In genomic region chr1:189584831-189585230, GRCm38 (mm10) we compare ENCODE assay signal across 25 mouse cellular contexts.
DNase-seq lines count a peak whose midpoint lies in the region; ATAC-seq and TF ChIP-seq lines count a peak whose summit lies in the region.
"Had no signal": no experiment of that assay in that cellular context is flagged by ENCODE, and none has a peak within 500 bp of the region (broad histone marks: within the 10 kb centered on the region; RNA-seq: fewer than 3 reads in every experiment).

No protein-coding gene starts in this region.

- H3K4me3 ChIP-seq in gastrocnemius, adult 2 months = no peak overlapping the region
- no peak overlapping the region for H3K4me3 ChIP-seq in limb, embryonic 14.5 days (replicated peaks; ENCODE audit: low read length)
- H3K4me3 ChIP-seq in limb, embryonic 10.5 days = no peak overlapping the region
- H3K4me3 ChIP-seq: forebrain, embryonic 13.5 days; heart, embryonic 13.5 days; limb, embryonic 12.5 days; megakaryocyte, embryonic 14.5 days; midbrain, embryonic 13.5 days; neural tube, embryonic 13.5 days had no signal

- no peak overlapping the region for H3K9ac ChIP-seq in limb, embryonic 14.5 days (ENCODE audit: low read depth, low read length, severe bottlenecking)
- H3K9ac ChIP-seq: forebrain, embryonic 13.5 days; heart, embryonic 13.5 days; hindbrain, embryonic 14.5 days; limb, embryonic 12.5 days; midbrain, embryonic 13.5 days; neural tube, embryonic 13.5 days had no signal

- peak; percentile 22 for DNase-seq in gastrocnemius, adult 2 months
- no peak for DNase-seq in gastrocnemius, postnatal 10 days
- DNase-seq in limb, embryonic 14.5 days (ENCODE audit: low spot score) = peak; percentile 8
- no peak for DNase-seq in limb, embryonic 10.5 days (ENCODE audit: low spot score)
- DNase-seq in adrenal gland, adult 8-10 months = peak; percentile 44
- DNase-seq in mesoderm, embryonic 11.5 days (ENCODE audit: low read depth, low spot score) = peak; percentile 11
- no peak for DNase-seq in left cerebral cortex, postnatal 36 days (ENCODE audit: low spot score in 2 of 2)
- DNase-seq: cerebellum, adult 2 months; cerebellum, postnatal 25 days; heart, postnatal 10 days; layer of hippocampus, adult 9-11 months; lung, postnatal 4 days; right cerebral cortex, adult 18-20 months; spleen, adult 18-20 months; thymus, postnatal 14 days had no signal

- H3K4me1 ChIP-seq in limb, embryonic 14.5 days (ENCODE audit: control insufficient read depth, insufficient read depth, low read length) = 0 out of 2 replicates have a peak, but pooled peaks cover 2% of the 10 kb centered on the region
- peaks cover 14% of the 10 kb centered on the region; the same call in 1 of the 2 replicates for H3K4me1 ChIP-seq in limb, embryonic 10.5 days
- H3K4me1 ChIP-seq: forebrain, embryonic 13.5 days; heart, embryonic 13.5 days; megakaryocyte, embryonic 14.5 days; midbrain, embryonic 13.5 days; neural tube, embryonic 13.5 days had no signal

- H3K4me2 ChIP-seq in limb, embryonic 14.5 days (replicated peaks; ENCODE audit: low read depth, low read length, severe bottlenecking) = no peak overlapping the region
- H3K4me2 ChIP-seq: forebrain, embryonic 13.5 days; heart, embryonic 13.5 days; hindbrain, embryonic 14.5 days; limb, embryonic 12.5 days; liver, embryonic 11.5 days; midbrain, embryonic 13.5 days; neural tube, embryonic 13.5 days had no signal

- no peaks in the 10 kb centered on the region for H3K27me3 ChIP-seq in limb, embryonic 14.5 days (ENCODE audit: control insufficient read depth, insufficient read depth, low read length)
- H3K27me3 ChIP-seq in limb, embryonic 10.5 days (ENCODE audit: low read depth, poor library complexity, severe bottlenecking) = no peaks in the 10 kb centered on the region
- H3K27me3 ChIP-seq: forebrain, embryonic 13.5 days; megakaryocyte, embryonic 14.5 days; midbrain, embryonic 13.5 days; neural tube, embryonic 13.5 days had no signal

- intact Hi-C loops in gastrocnemius, adult 2 months (cut with DNase I) = no loop called here
- intact Hi-C loops in left cerebral cortex, postnatal 36 days (cut with DNase I) = no loop called here

- no peaks in the 10 kb centered on the region for H3K9me3 ChIP-seq in limb, embryonic 14.5 days (ENCODE audit: control insufficient read depth, low read length)
- H3K9me3 ChIP-seq in limb, embryonic 10.5 days (replicated peaks) = no peaks in the 10 kb centered on the region
- H3K9me3 ChIP-seq: forebrain, embryonic 13.5 days; heart, embryonic 13.5 days; limb, embryonic 12.5 days; midbrain, embryonic 13.5 days had no signal

- no peak for TF ChIP-seq CTCF in gastrocnemius, adult 2 months (IDR thresholded peaks at IDR 0.05)

- no peak for ATAC-seq in limb, embryonic 14.5 days (ENCODE audit: low FRiP score, low read depth)
- ATAC-seq: forebrain, embryonic 13.5 days; intestine, postnatal 0 days; midbrain, embryonic 13.5 days; Patski had no signal

- 27% methylated on average over 3 of the region's 3 CpGs for WGBS in limb, embryonic 14.5 days
- WGBS in limb, embryonic 10.5 days = 46% methylated on average over 3 of the region's 3 CpGs

- no peaks in the 10 kb centered on the region for H3K36me3 ChIP-seq in limb, embryonic 14.5 days (ENCODE audit: control insufficient read depth, insufficient read depth, low read length)
- no peaks in the 10 kb centered on the region for H3K36me3 ChIP-seq in limb, embryonic 10.5 days
- H3K36me3 ChIP-seq: heart, embryonic 13.5 days; limb, embryonic 12.5 days; midbrain, embryonic 13.5 days; neural tube, embryonic 13.5 days had no signal

- TF ChIP-seq POLR2A in limb, embryonic 14.5 days (IDR thresholded peaks at IDR 0.05; ENCODE audit: borderline replicate concordance, extremely low read depth, insufficient read depth, insufficient read length) = no peak

- H3K27ac ChIP-seq in gastrocnemius, adult 2 months = no peak overlapping the region
- H3K27ac ChIP-seq in limb, embryonic 14.5 days (replicated peaks; ENCODE audit: low read depth, low read length) = no peak overlapping the region
- H3K27ac ChIP-seq in limb, embryonic 10.5 days = no peak overlapping the region
- H3K27ac ChIP-seq: forebrain, embryonic 13.5 days; heart, embryonic 13.5 days; hindbrain, embryonic 14.5 days; limb, embryonic 12.5 days; midbrain, embryonic 13.5 days; neural tube, embryonic 13.5 days had no signal

Comparison
In these comparisons a context has a peak if more than half of its experiments do, and no peak if none do; other contexts are left out.
1. DNase-seq: peak in gastrocnemius, adult 2 months (single experiment), limb, embryonic 14.5 days (single experiment), adrenal gland, adult 8-10 months (single experiment) and mesoderm, embryonic 11.5 days (single experiment); none in gastrocnemius, postnatal 10 days (single experiment), limb, embryonic 10.5 days (single experiment) and left cerebral cortex, postnatal 36 days (0 of 2).